Mouse (Mus musculus): ENCODE measurements around the gene Epn2.

- TF ChIP-seq CTCF (IDR thresholded peaks at IDR 0.05; ENCODE audit: low read depth) (no peak), EP300 (optimal IDR thresholded peaks at IDR 0.05) (no peak)
Observed at GRCm38 (mm10) chr11:61601465-61601864, 22.0 kb upstream of the Epn2 start.

Measured in stomach, postnatal 0 days (tissue).